Mouse (Mus musculus) MEL (cell line): ENCODE results near the gene Igf1r. TPM values are rescaled to one million over a fixed set of nuclear protein-coding genes. Genes with fewer than 3 reads are reported as not detected.

Experiments
- DNase-seq: peaks from one replicate; pipeline ENCODE4 v3.0.0; 2011; ENCODE audit warnings: low read depth, low spot score
- H3K27ac ChIP-seq: 2 replicates; pipeline ENCODE4 v1.5.1; 2012; ENCODE audit warnings: low read depth, mild to moderate bottlenecking, control low read depth, low read length, moderate library complexity; ENCODE audit not compliant: control insufficient read depth
- H3K27me3 ChIP-seq, 2 experiments: fragments of 150-350 bp in 1 of 2; sonication (generic) in 1 of 2; 2 replicates each; pipeline ENCODE4 v1.6.1; 2012; ENCODE audit warnings: low read length in 2 of 2, mild to moderate bottlenecking in 2 of 2, improper control_type of control experiment in 1 of 2, moderate library complexity in 1 of 2; ENCODE audit not compliant: insufficient read depth in 2 of 2, control insufficient read depth in 1 of 2
- H3K36me3 ChIP-seq, 2 experiments: 2 replicates each; pipeline ENCODE4 v1.6.1; 2012 to 2014; ENCODE audit warnings: low read length in 2 of 2, improper control_type of control experiment in 1 of 2, inconsistent platforms in 1 of 2, mild to moderate bottlenecking in 1 of 2; ENCODE audit not compliant: insufficient read depth in 2 of 2, control insufficient read depth in 1 of 2
- H3K4me1 ChIP-seq, 2 experiments: fragments of 150-350 bp in 1 of 2; sonication (generic) in 1 of 2; 2 replicates each; pipeline ENCODE4 v1.6.1; 2012; ENCODE audit warnings: low read length in 2 of 2, improper control_type of control experiment in 1 of 2, mild to moderate bottlenecking in 1 of 2; ENCODE audit not compliant: insufficient read depth in 2 of 2, control insufficient read depth in 1 of 2
- H3K4me3 ChIP-seq, 2 experiments: fragments of 150-350 bp in 1 of 2; sonication (generic) in 1 of 2; 2 replicates each; pipeline ENCODE4 v1.5.1; 2012; ENCODE audit warnings: low read depth in 2 of 2, low read length in 2 of 2, mild to moderate bottlenecking in 2 of 2, moderate library complexity in 2 of 2, control low read depth in 1 of 2, improper control_type of control experiment in 1 of 2; ENCODE audit not compliant: control insufficient read depth in 1 of 2, insufficient read depth in 1 of 2
- H3K79me2 ChIP-seq: 2 replicates; pipeline ENCODE4 v1.6.1; 2012; ENCODE audit warnings: mild to moderate bottlenecking, low read length, moderate library complexity; ENCODE audit not compliant: control insufficient read depth, poor library complexity, insufficient read depth
- H3K9ac ChIP-seq: 2 replicates; pipeline ENCODE4 v1.6.1; 2012; ENCODE audit warnings: low read depth, mild to moderate bottlenecking, control low read depth, low read length, moderate library complexity; ENCODE audit not compliant: control insufficient read depth, poor library complexity, severe bottlenecking
- H3K9me3 ChIP-seq: fragments of 150-350 bp; sonication (generic); replicated peaks from 2 replicates; pipeline ENCODE4 v1.6.1; 2012; ENCODE audit warnings: mild to moderate bottlenecking, low read length, improper control_type of control experiment, moderate library complexity; ENCODE audit not compliant: insufficient read depth
- CTCF ChIP-seq, 3 experiments: IDR thresholded peaks in 2 of 3; conservative IDR thresholded peaks in 1 of 3; 2 replicates each; pipeline ENCODE4 v1.5.1; 2011 to 2012; ENCODE audit warnings: low read length in 3 of 3, low read depth in 2 of 3, mild to moderate bottlenecking in 2 of 3, improper control_type of control experiment in 1 of 3, inconsistent platforms in 1 of 3, mixed read lengths in 1 of 3, moderate library complexity in 1 of 3; ENCODE audit not compliant: control insufficient read depth in 1 of 3, insufficient read depth in 1 of 3, poor library complexity in 1 of 3, severe bottlenecking in 1 of 3
- E2F4 ChIP-seq: IDR thresholded peaks from 2 replicates; pipeline ENCODE4 v1.6.1; 2011; ENCODE audit warnings: low read depth, low read length, improper control_type of control experiment, borderline replicate concordance
- EP300 ChIP-seq, 2 experiments: IDR thresholded peaks; 2 replicates each; pipeline ENCODE4 v1.6.1; 2011; ENCODE audit warnings: improper control_type of control experiment in 2 of 2, low read length in 2 of 2, low read depth in 1 of 2, mild to moderate bottlenecking in 1 of 2
- GABPA ChIP-seq: IDR thresholded peaks from 2 replicates; pipeline ENCODE4 v1.6.1; 2012; ENCODE audit warnings: low read depth, mild to moderate bottlenecking, inconsistent platforms, low read length, improper control_type of control experiment, moderate library complexity
- GATA1 ChIP-seq: IDR thresholded peaks from 2 replicates; pipeline ENCODE4 v1.6.1; 2011; ENCODE audit warnings: low read depth, low read length, improper control_type of control experiment
- JUND ChIP-seq: IDR thresholded peaks from 2 replicates; pipeline ENCODE4 v1.6.1; 2011; ENCODE audit warnings: low read depth, mild to moderate bottlenecking, improper control_type of control experiment, low read length
- KAT2A ChIP-seq: conservative IDR thresholded peaks from 2 replicates; pipeline ENCODE4 v1.6.1; 2012; ENCODE audit warnings: low read depth, low read length, improper control_type of control experiment, inconsistent platforms
- MAFK ChIP-seq: IDR thresholded peaks from 2 replicates; pipeline ENCODE4 v1.6.1; 2011; ENCODE audit warnings: low read depth, mild to moderate bottlenecking, low read length, improper control_type of control experiment, borderline replicate concordance
- MAZ ChIP-seq: IDR thresholded peaks from 2 replicates; pipeline ENCODE4 v1.6.1; 2012; ENCODE audit warnings: low read depth, mild to moderate bottlenecking, inconsistent platforms, low read length, improper control_type of control experiment
- MEF2A ChIP-seq: IDR thresholded peaks from 2 replicates; pipeline ENCODE4 v1.6.1; 2014; ENCODE audit warnings: low read depth, mild to moderate bottlenecking, inconsistent platforms, low read length, improper control_type of control experiment; ENCODE audit not compliant: poor library complexity, insufficient replicate concordance, severe bottlenecking; ENCODE audit errors: extremely low read depth
- MXI1 ChIP-seq: IDR thresholded peaks from 2 replicates; pipeline ENCODE4 v1.6.1; 2011; ENCODE audit warnings: mild to moderate bottlenecking, low read depth, low read length, improper control_type of control experiment
- MYB ChIP-seq: IDR thresholded peaks from 2 replicates; pipeline ENCODE4 v1.6.1; 2011; ENCODE audit warnings: mild to moderate bottlenecking, low read depth, low read length, improper control_type of control experiment
- NELFE ChIP-seq: IDR thresholded peaks from 2 replicates; pipeline ENCODE4 v1.6.1; 2011; ENCODE audit warnings: low read depth, low read length, improper control_type of control experiment
- NRF1 ChIP-seq: IDR thresholded peaks from 2 replicates; pipeline ENCODE4 v1.6.1; 2014; ENCODE audit warnings: low read depth, mild to moderate bottlenecking, inconsistent platforms, low read length, improper control_type of control experiment, moderate library complexity; ENCODE audit not compliant: poor library complexity, insufficient read depth, severe bottlenecking
- POLR2A ChIP-seq, 2 experiments: IDR thresholded peaks; 2 replicates each; pipeline ENCODE4 v1.6.1; 2011 to 2012; ENCODE audit warnings: low read length in 2 of 2, mild to moderate bottlenecking in 2 of 2, control low read depth in 1 of 2, improper control_type of control experiment in 1 of 2, low read depth in 1 of 2, moderate library complexity in 1 of 2; ENCODE audit not compliant: control insufficient read depth in 1 of 2, insufficient read depth in 1 of 2, poor library complexity in 1 of 2
- RCOR1 ChIP-seq: IDR thresholded peaks from 2 replicates; pipeline ENCODE4 v1.6.1; 2012; ENCODE audit warnings: low read depth, mild to moderate bottlenecking, inconsistent platforms, low read length, improper control_type of control experiment
- SIN3A ChIP-seq: IDR thresholded peaks from 2 replicates; pipeline ENCODE4 v1.6.1; 2012; ENCODE audit warnings: low read length, improper control_type of control experiment, inconsistent platforms
- SMC3 ChIP-seq: IDR thresholded peaks from 2 replicates; pipeline ENCODE4 v1.6.1; 2011; ENCODE audit warnings: low read depth, low read length, improper control_type of control experiment
- TBP ChIP-seq: IDR thresholded peaks from 2 replicates; pipeline ENCODE4 v1.8.0; 2011; ENCODE audit warnings: low read depth, low read length, improper control_type of control experiment
- TCF12 ChIP-seq: IDR thresholded peaks from 2 replicates; pipeline ENCODE4 v1.6.1; 2014; ENCODE audit warnings: low read depth, mild to moderate bottlenecking, inconsistent platforms, low read length, improper control_type of control experiment, moderate library complexity
- USF1 ChIP-seq: IDR thresholded peaks from 2 replicates; pipeline ENCODE4 v1.6.1; 2014; ENCODE audit warnings: low read depth, mild to moderate bottlenecking, inconsistent platforms, low read length, improper control_type of control experiment, moderate library complexity
- USF2 ChIP-seq, 2 experiments: IDR thresholded peaks; 2 replicates each; pipeline ENCODE4 v1.6.1; 2011 to 2012; ENCODE audit warnings: improper control_type of control experiment in 2 of 2, low read length in 2 of 2, borderline replicate concordance in 1 of 2, inconsistent platforms in 1 of 2, low read depth in 1 of 2, mild to moderate bottlenecking in 1 of 2; ENCODE audit not compliant: insufficient read depth in 1 of 2
- ZMIZ1 ChIP-seq: IDR thresholded peaks from 2 replicates; pipeline ENCODE4 v1.6.1; 2012; ENCODE audit warnings: low read depth, mild to moderate bottlenecking, inconsistent platforms, low read length, improper control_type of control experiment, moderate library complexity
- ZNF384 ChIP-seq: IDR thresholded peaks from 2 replicates; pipeline ENCODE4 v1.6.1; 2012; ENCODE audit warnings: low read depth, mild to moderate bottlenecking, inconsistent platforms, low read length, improper control_type of control experiment
- polyA plus RNA-seq, 2 experiments: library from polyadenylated mRNA; stranded (reverse) in 1 of 2; unstranded in 1 of 2; fragments of >175 nt in 1 of 2; fragments of >200 nt in 1 of 2; gene quantifications; 2 replicates each; pipeline versions ENCODE4 v1.2.1 to v1.2.4; 2012; ENCODE audit warnings: low replicate concordance in 2 of 2, low read depth in 1 of 2; ENCODE audit not compliant: insufficient read length in 2 of 2, insufficient read depth in 1 of 2, missing spikeins in 1 of 2
- total RNA-seq: library from RNA; depleted of rRNA; stranded (reverse); fragments of 300-350 nt; gene quantifications from 2 replicates; pipeline ENCODE4 v1.2.3, GENCODE M21; 2012

Gene Igf1r
- total and polyA plus RNA-seq, 3 experiments: 11.8 to 11.9 TPM; not detected in 1

- TF ChIP-seq KAT2A (no peak), ZNF384 (no peak), MEF2A (no peak), USF1 (no peak), MAFK (no peak), JUND (no peak), E2F4 (no peak), MYB (no peak), NRF1 (no peak), TCF12 (no peak), ZMIZ1 (no peak), GABPA (no peak), SMC3 (no peak), CTCF (IDR thresholded peaks at IDR 0.05 in 2 of 3, conservative IDR thresholded peaks at IDR 0.05 in 1 of 3; ENCODE audit: control insufficient read depth in 1 of 3, insufficient read depth in 1 of 3, low read depth in 2 of 3, low read length in 3 of 3, poor library complexity in 1 of 3, severe bottlenecking in 1 of 3) (no peak), MAZ (no peak), TBP (no peak)
- no peak for DNase-seq
- H3K9me3 ChIP-seq: no peaks in the 10 kb centered on the region
- peaks cover 6 to 10% of the 10 kb centered on the region in 2 experiments; a peak in 3 of 4 replicates for H3K4me1 ChIP-seq
- peaks cover 34% of the 10 kb centered on the region for H3K79me2 ChIP-seq
- no peaks in the 10 kb centered on the region for H3K27me3 ChIP-seq
- H3K27ac ChIP-seq: no peak overlapping the region
- no peak overlapping the region for H3K9ac ChIP-seq
- no peak overlapping the region for H3K4me3 ChIP-seq
- peaks cover 0 to 7% of the 10 kb centered on the region in 2 experiments; a peak in 2 of 4 replicates for H3K36me3 ChIP-seq
These were observed 2.6 kb downstream of the Igf1r start for GRCm38 (mm10) chr7:67955276-67955675.

GRCm38 (mm10) chr7:67957376-67957775 is 4.7 kb downstream of the Igf1r start:
- Histone ChIP-seq H3K4me3 (no peak overlapping the region; a peak in 1 of 4 replicates), H3K27ac (no peak overlapping the region), H3K4me1 (peaks cover 6 to 9% of the 10 kb centered on the region in 2 experiments; a peak in 2 of 4 replicates), H3K36me3 (0 out of 4 replicates have a peak, but pooled peaks cover 0 to 6% of the 10 kb centered on the region in 2 experiments), H3K9ac (no peak overlapping the region), H3K79me2 (peaks cover 32% of the 10 kb centered on the region), H3K9me3 (no peaks in the 10 kb centered on the region)
- no peak for TF ChIP-seq MXI1
- TF ChIP-seq RCOR1: no peak
- no peak for TF ChIP-seq EP300 (IDR thresholded peaks at IDR 0.05; ENCODE audit: low read depth in 1 of 2, low read length in 2 of 2)
- no peak for TF ChIP-seq GATA1
- no peak for TF ChIP-seq POLR2A (IDR thresholded peaks at IDR 0.05; ENCODE audit: control insufficient read depth in 1 of 2, insufficient read depth in 1 of 2, low read depth in 1 of 2, low read length in 2 of 2, poor library complexity in 1 of 2)
- no peak for TF ChIP-seq NELFE
- TF ChIP-seq USF2 (IDR thresholded peaks at IDR 0.05; ENCODE audit: borderline replicate concordance in 1 of 2, insufficient read depth in 1 of 2, low read depth in 1 of 2, low read length in 2 of 2): no peak
- TF ChIP-seq TBP: no peak
- no peak for TF ChIP-seq TCF12
- no peak for TF ChIP-seq SIN3A
- TF ChIP-seq, all 39 proteins: peak for 0
- DNase-seq: no peak
- H3K27me3 ChIP-seq: no peaks in the 10 kb centered on the region
